Mouse (Mus musculus) small intestine, adult 2 months (tissue): ENCODE data around the gene Pknox2. TPM values are rescaled to one million over a fixed set of nuclear protein-coding genes. Genes with fewer than 3 reads are reported as not detected.

ENCODE experiments used
- H3K27ac ChIP-seq: fragments of 200-500 bp; 2 replicates; pipeline ENCODE4 v1.5.1; 2012; ENCODE audit warnings: low read depth, low read length, control low read depth, inconsistent platforms; ENCODE audit not compliant: insufficient read depth
- H3K27me3 ChIP-seq: fragments of 200-500 bp; 2 replicates; pipeline ENCODE4 v1.6.1; 2012; ENCODE audit warnings: mild to moderate bottlenecking, moderate library complexity, low read length, inconsistent platforms; ENCODE audit not compliant: control insufficient read depth, insufficient read depth
- H3K36me3 ChIP-seq: fragments of 200-500 bp; 2 replicates; pipeline ENCODE4 v1.6.1; 2012; ENCODE audit warnings: mild to moderate bottlenecking, low read length, control low read depth, inconsistent platforms; ENCODE audit not compliant: control insufficient read depth, insufficient read depth
- H3K4me1 ChIP-seq: fragments of 200-500 bp; 2 replicates; pipeline ENCODE4 v1.6.1; 2012; ENCODE audit warnings: low read length, inconsistent platforms, mixed read lengths; ENCODE audit not compliant: control insufficient read depth, insufficient read depth, insufficient read length
- H3K4me3 ChIP-seq: fragments of 200-500 bp; 2 replicates; pipeline ENCODE4 v1.5.1; 2012; ENCODE audit warnings: low read depth, mild to moderate bottlenecking, control low read depth, inconsistent platforms, low read length, moderate library complexity
- CTCF ChIP-seq: fragments of 200-500 bp; IDR thresholded peaks from 2 replicates; pipeline ENCODE4 v1.5.1; 2012; ENCODE audit warnings: low read depth, mild to moderate bottlenecking, control low read depth, inconsistent platforms, low read length, moderate library complexity, mixed read lengths; ENCODE audit not compliant: insufficient replicate concordance, insufficient read length; ENCODE audit errors: extremely low read depth
- POLR2A ChIP-seq: fragments of 200-500 bp; IDR thresholded peaks from 2 replicates; pipeline ENCODE4 v1.6.1; 2012; ENCODE audit warnings: low read depth, mild to moderate bottlenecking, control low read depth, inconsistent platforms, low read length, moderate library complexity
- WGBS: fragments of 180-500 bp; shearing (Covaris S2); methylation state at CpG from one replicate; pipeline ENCODE4 v1.1.7; 2018; 5-methylcytosine and 5-hydroxymethylcytosine counted together
- polyA plus RNA-seq: library from polyadenylated mRNA; depleted of rRNA; stranded (reverse); fragments of >200 nt; gene quantifications from 2 replicates; pipeline ENCODE4 v1.2.3, GENCODE M21; 2012

The Pknox2 gene
- polyA plus RNA-seq, 1 experiment = 2.7 TPM

DNA sequence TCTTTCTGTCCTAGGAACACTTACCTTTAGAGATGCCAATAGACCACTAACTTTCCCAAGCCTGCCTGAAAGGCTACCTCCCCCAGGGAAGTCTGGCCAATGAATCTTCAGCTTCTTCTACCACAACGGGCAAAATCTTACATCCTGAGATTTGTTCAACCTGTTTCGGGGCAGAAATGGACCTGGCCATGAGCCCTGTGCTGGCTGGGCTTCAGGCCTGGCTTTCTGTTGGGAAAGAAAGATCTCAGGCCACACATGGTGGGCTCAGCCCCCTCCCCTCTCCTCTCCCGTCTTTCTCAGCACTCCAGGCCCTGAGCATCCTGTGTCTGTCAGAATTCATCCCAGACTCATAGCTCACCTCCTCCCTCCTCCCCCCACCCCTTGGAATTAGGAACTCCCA, 228.6 kb downstream of the Pknox2 start:
- Histone ChIP-seq H3K27me3 (no peaks in the 10 kb centered on the region), H3K27ac (no peak overlapping the region), H3K4me1 (no peaks in the 10 kb centered on the region), H3K4me3 (no peak overlapping the region), H3K36me3 (no peaks in the 10 kb centered on the region)
- WGBS = 51% methylated on average over 3 of the region's 3 CpGs
- no peak for TF ChIP-seq CTCF
- TF ChIP-seq POLR2A = no peak

DNA sequence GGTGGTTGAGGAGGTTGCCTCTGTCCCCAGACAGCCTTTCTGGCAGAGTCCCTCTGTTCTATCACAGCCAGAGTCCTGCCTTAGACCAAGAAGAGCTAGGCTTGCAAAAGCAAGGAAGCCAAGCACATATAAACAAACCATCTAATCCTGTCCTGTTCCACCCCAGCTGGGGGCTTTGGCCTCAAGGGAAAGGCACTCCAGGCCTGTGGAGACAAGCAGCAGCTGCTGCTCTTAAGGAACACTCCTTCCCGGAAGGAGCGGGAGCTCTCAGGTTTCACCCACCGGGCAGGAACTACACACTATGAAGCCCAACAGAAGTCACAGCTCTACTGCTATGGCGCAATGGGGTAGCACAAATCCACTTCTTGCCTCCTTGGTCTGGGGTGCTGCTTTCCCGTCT, 230.3 kb downstream of the Pknox2 start:
- TF ChIP-seq POLR2A (no peak), CTCF (no peak)
- Histone ChIP-seq H3K4me3 (no peak overlapping the region), H3K27me3 (no peaks in the 10 kb centered on the region), H3K36me3 (no peaks in the 10 kb centered on the region), H3K4me1 (no peaks in the 10 kb centered on the region), H3K27ac (no peak overlapping the region; the same call in 1 of the 2 replicates)
- WGBS = 66% methylated on average over 5 of the region's 5 CpGs

DNA sequence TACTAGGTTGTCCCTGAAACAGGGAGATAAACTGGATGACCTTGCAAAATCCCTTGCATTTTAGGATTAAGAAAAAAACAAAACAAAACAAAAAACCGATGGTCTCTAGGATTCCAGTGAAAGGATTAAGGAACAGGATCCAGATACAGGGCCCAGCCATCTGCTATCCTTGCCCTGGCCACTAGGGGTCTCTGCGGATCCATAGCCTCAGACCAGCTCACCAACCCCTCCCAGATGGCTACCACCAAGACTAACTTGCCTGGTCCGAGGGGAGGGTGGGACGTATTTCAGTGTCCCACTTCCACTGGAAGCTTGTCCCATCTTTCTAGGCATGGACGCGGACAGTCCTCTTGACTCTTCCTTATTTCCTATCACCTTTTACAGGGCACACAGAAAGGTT, 230.8 kb downstream of the Pknox2 start:
- WGBS = 6% methylated on average over 6 of the region's 6 CpGs
- Histone ChIP-seq H3K27me3 (no peaks in the 10 kb centered on the region), H3K36me3 (no peaks in the 10 kb centered on the region), H3K4me3 (no peak overlapping the region), H3K4me1 (no peaks in the 10 kb centered on the region), H3K27ac (no peak overlapping the region)
- TF ChIP-seq POLR2A (no peak), CTCF (peak; percentile 92; the same call in 1 of the 2 replicates)

DNA sequence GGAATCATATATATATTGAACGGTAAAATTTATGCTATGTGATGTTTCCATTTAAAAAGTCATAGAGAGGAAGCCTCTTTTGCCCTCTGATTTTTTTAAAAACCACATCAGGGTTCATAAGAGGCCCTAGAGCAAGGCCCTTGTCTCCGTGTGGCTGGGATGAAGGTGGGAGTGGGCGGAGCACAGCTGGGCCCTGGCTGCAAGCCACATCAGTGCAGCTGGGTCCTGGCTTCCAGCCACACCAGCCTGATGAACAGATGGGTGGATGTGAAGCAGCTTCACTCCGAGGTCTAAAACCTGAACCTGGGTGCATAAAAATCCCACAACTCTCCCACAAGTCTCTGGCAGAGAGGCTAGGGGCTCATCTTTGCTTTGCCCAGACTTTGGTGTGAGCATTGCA, 241.8 kb downstream of the Pknox2 start:
- no peaks in the 10 kb centered on the region for H3K36me3 ChIP-seq
- no peaks in the 10 kb centered on the region for H3K27me3 ChIP-seq
- no peaks in the 10 kb centered on the region for H3K4me1 ChIP-seq
- TF ChIP-seq CTCF = no peak
- TF ChIP-seq POLR2A = no peak
- WGBS = 33% methylated on average over 4 of the region's 4 CpGs
- H3K4me3 ChIP-seq = no peak overlapping the region
- H3K27ac ChIP-seq = no peak overlapping the region

DNA sequence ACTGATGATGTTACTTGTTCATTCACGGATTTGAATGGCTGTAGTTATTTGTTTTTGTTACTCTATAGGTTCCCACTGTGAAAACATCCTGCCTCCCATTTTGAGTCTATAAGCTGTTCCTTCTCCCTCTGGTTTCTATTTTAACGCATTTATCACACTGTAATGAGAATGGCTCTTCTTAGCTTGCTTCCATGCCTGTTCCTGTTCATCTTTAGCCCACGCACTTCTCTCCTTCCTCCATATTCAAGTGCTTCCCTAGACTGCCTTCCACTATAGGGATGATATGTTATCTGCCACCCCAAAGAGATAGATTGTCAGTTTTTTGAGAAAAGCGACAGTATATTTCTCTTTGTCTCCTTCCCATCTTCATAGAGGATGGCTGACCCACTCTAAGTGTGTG, 246.7 kb downstream of the Pknox2 start:
- no peak overlapping the region for H3K4me3 ChIP-seq
- H3K27me3 ChIP-seq = no peaks in the 10 kb centered on the region
- H3K27ac ChIP-seq = no peak overlapping the region
- no peaks in the 10 kb centered on the region for H3K4me1 ChIP-seq
- 88% methylated on average over 4 of the region's 4 CpGs for WGBS
- TF ChIP-seq POLR2A = no peak
- TF ChIP-seq CTCF = no peak
- H3K36me3 ChIP-seq = no peaks in the 10 kb centered on the region

DNA sequence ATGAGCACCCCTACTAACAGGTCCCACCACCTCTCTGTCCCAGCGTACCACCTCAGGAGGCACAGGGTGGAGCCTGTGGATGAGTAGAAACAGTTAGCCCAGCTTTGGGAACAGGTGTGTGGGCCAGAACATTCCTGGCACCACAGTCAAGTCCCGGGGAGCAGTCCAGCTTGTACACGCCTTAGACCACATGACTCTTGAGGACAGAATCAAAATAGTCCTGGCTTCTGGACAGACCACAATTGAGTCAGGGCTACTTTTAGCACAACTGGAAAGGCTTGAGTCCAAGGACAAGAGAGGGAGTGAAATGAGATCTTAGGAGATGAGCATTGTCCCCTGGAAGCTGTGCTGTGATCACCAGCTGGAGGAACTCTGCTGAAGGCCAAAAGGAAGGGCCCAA, 248.6 kb downstream of the Pknox2 start:
- no peak overlapping the region for H3K4me3 ChIP-seq
- no peaks in the 10 kb centered on the region for H3K27me3 ChIP-seq
- TF ChIP-seq POLR2A = no peak
- TF ChIP-seq CTCF = no peak

DNA sequence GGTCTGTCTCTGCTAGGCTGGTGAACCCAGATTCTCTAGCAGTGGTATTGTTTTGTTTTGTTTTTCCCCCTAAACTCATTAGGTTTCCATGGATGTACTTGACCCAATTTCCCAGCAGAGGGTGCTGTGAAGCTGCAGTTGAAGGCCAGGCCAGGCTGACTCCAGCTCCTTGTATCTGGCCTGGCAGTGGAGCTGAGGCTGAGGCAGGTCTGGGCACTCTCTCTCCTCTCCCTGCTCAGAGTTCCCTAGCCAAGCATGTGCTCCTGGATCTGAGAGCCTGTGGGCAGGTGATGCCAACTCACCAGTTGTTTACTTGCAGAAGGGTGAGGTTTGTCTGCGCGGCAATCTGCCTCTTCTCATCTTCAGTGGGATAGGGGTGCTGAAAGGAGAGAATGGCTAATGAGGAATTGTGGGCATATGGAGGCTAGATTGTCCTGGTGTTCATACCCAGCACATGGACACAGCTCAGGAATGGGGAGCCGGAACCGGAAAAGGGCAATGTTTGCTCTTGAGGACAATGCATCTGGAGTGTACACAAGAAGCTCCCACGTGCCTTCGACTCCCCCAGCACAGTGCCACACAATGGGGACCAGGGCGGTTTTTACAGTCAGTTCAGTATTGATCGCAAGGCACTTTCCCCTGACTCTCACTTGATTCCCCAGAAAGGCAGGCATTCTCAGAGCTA, 252.1 kb downstream of the Pknox2 start:
- no peak overlapping the region for H3K4me3 ChIP-seq
- no peak overlapping the region for H3K27ac ChIP-seq
- H3K27me3 ChIP-seq = no peaks in the 10 kb centered on the region
- H3K36me3 ChIP-seq = no peaks in the 10 kb centered on the region
- TF ChIP-seq POLR2A (no peak), CTCF (peak; percentile 37; the same call in 1 of the 2 replicates)
- H3K4me1 ChIP-seq = no peaks in the 10 kb centered on the region
- WGBS = 57% methylated on average over 8 of the region's 8 CpGs

More for the DNA sequence above, 248.6 kb downstream of the Pknox2 start:
- WGBS = 63% methylated on average over 3 of the region's 3 CpGs
- Histone ChIP-seq H3K4me1 (no peaks in the 10 kb centered on the region), H3K36me3 (no peaks in the 10 kb centered on the region), H3K27ac (no peak overlapping the region)
